ENCODE assay signal across 9 mouse cellular contexts in genomic region chr7:90065269-90065955, GRCm38 (mm10).
"Had no signal": no experiment of that assay in that cellular context is flagged by ENCODE, and none has a peak within 500 bp of the region (broad histone marks: within the 10 kb centered on the region; RNA-seq: fewer than 3 reads in every experiment).

No protein-coding gene starts in this region.

- H3K4me1 ChIP-seq: neural tube, embryonic 12.5 days had no signal

- H3K4me2 ChIP-seq: kidney, embryonic 15.5 days; lung, embryonic 15.5 days; midbrain, embryonic 15.5 days; neural tube, embryonic 12.5 days had no signal

- H3K4me3 ChIP-seq: kidney, embryonic 15.5 days; left cerebral cortex, adult 2 months; limb, embryonic 10.5 days; lung, embryonic 15.5 days; midbrain, embryonic 15.5 days; neural tube, embryonic 12.5 days had no signal

- H3K36me3 ChIP-seq: kidney, embryonic 15.5 days; limb, embryonic 10.5 days; lung, embryonic 15.5 days; midbrain, embryonic 15.5 days; neural tube, embryonic 12.5 days had no signal

- ATAC-seq: intestine, postnatal 0 days; midbrain, embryonic 15.5 days had no signal

- H3K27ac ChIP-seq: kidney, embryonic 15.5 days; left cerebral cortex, adult 2 months; limb, embryonic 10.5 days; lung, embryonic 15.5 days; midbrain, embryonic 15.5 days; neural tube, embryonic 12.5 days; stomach, postnatal 0 days had no signal

- H3K27me3 ChIP-seq: kidney, embryonic 15.5 days; lung, embryonic 15.5 days; midbrain, embryonic 15.5 days; neural tube, embryonic 12.5 days had no signal

- H3K9me3 ChIP-seq: kidney, embryonic 15.5 days; limb, embryonic 10.5 days; lung, embryonic 15.5 days; midbrain, embryonic 15.5 days; neural tube, embryonic 12.5 days had no signal

- DNase-seq: kidney, postnatal 25 days had no signal

- H3K9ac ChIP-seq: kidney, embryonic 15.5 days; lung, embryonic 15.5 days; midbrain, embryonic 15.5 days; neural tube, embryonic 12.5 days had no signal
